Mouse (Mus musculus): ENCODE measurements around the gene Gpr142. TPM values are rescaled to one million over a fixed set of nuclear protein-coding genes. Genes with fewer than 3 reads are reported as not detected.

Gene Gpr142
- total RNA-seq, 2 experiments from 2014 or later = not detected

DNA sequence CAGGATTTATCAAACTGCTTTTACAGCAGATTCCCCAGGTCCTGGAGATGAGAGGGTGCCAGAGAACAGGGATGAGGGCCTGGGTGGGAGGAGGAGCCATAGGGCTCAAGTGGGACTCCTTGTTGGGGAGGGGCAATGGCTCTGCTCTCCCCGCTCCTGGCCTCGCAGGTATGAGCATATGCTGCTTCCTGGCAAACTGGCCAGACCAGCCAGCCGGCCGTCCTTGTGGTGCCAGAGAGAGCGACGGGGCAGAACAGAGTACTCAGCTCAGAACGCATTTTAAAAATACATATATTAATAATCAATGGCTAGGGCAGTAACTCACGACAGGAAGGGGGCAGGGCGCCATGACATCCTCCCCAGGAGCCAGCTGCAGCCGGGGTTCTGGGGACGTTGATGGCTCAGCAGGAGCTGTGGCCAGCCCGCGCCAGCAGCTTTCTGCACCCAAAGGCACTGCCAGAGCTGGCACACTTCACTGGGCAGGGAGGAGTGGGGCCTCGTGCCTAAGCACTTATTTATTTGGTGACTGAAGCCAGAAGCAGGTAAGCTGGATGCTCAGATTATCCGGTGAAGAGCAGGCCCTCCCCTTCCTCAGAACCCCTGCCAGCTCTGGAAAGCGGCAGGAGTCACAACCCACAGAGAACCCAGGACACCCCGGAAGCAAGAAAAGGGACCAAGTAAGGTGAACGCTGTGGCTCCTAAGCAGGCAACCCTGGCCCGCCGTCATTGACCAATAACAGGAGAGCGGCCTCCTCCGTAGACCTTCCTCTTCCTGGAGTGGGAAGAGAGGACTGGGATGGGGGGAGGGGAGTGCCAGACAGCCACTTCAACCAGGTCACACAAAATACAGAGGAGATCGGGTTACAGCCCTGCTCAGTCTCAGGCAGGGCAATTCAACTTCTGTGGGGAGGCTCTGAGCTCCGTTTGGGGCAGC, 31.0 kb downstream of the Gpr142 start:
- intact Hi-C loops (cut with DNase I) = no loop called here
- no peak for DNase-seq (ENCODE audit: low spot score in 2 of 2)

GRCm38 (mm10) chr11:114830433-114830773, 31.7 kb downstream of the Gpr142 start:
- no peak for DNase-seq (ENCODE audit: low spot score in 2 of 2)
- intact Hi-C loops (cut with DNase I) = no loop called here

DNA sequence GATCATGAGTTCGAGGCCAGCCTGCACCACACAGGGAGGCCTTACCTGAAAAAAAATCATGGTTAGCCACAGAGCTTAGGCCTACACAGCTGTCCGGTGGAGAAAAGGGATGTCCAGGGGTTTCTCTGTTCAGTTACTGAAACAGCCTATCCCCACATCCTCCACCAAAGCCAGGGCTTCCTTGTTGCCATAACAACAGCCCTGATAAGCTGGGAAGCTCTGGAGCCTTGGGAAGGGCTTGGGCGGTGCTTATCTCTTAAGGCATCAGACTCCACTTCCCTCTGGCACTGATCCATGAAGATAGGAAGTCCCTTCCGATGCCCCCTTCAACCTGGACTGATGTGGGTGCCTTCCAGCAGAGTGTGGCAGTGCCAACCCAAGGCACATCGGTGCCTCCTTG, 34.4 kb downstream of the Gpr142 start:
- no peak for DNase-seq (ENCODE audit: low spot score in 2 of 2)
- intact Hi-C loops (cut with DNase I) = no loop called here

GRCm38 (mm10) chr11:114843818-114844463, 45.2 kb downstream of the Gpr142 start:
- intact Hi-C loops (cut with DNase I) = no loop called here
- DNase-seq (ENCODE audit: low spot score in 2 of 2) = no peak

DNA sequence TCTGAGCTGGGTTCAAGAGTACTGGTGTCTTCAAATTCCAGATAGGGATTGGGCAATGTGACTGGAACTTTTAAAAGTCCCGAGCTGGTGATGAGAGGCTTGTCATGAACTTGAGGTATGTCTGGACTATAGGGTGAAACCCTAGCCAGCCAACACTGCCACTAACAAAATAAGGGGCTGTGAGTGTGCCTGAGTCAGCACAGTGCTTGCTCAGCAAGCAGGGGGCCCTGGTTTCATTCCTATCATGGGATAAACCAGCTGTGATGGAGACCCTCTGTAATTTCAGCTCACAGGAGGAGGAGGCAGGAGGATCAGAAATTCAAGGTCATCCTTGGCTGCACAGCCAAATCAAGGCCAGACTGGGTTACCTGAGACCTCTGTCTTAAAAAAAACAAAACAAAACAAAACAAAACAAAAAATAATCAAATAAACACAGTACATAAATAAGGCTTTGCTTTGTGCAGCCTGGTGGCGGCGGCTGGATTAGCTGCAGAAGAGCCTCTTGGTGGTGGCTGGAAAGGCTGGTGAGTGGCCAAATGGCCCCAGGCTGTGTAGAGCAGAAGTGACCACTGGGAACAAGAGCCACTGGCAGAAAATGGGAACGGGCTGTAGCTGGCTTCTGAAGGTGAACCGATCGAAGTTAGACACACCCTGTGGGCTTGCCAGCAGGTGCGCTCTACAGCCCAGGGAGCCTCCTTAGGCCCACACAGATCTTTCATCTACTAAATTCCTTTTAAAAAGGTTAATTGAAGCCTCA, 45.9 kb downstream of the Gpr142 start:
- DNase-seq (ENCODE audit: low spot score in 2 of 2) = no peak
- intact Hi-C loops (cut with DNase I) = no loop called here

- intact Hi-C loops (cut with DNase I) = no loop called here
- no peak for DNase-seq (ENCODE audit: low spot score in 2 of 2)
Measured at GRCm38 (mm10) chr11:114846336-114846735, 47.6 kb downstream of the Gpr142 start.

- no peak for DNase-seq (ENCODE audit: low spot score in 2 of 2)
- intact Hi-C loops (cut with DNase I) = no loop called here
Measured at GRCm38 (mm10) chr11:114847008-114847407, 48.3 kb downstream of the Gpr142 start.

DNA sequence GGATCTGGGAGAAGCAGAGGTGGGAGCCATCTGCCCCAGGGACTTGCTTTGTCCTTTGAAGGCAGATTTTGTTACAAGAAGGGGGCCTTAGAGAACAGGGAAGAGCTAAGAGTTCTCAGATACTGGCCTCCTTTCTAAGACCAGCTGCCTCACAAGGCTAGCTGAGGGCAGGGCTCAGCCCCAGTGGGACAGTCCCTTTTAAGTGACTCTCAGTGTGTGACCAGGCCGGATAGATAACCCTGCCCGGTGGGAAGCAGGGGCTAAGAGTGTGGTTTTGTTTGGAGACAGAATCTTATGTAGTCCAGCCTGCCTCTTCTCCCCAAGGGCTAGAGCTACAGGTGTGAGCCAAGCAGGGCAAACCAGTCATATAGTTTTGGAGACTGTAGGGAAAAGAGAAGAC, 50.8 kb downstream of the Gpr142 start:
- intact Hi-C loops (cut with DNase I) = no loop called here
- DNase-seq (ENCODE audit: low spot score in 2 of 2) = no peak

DNA sequence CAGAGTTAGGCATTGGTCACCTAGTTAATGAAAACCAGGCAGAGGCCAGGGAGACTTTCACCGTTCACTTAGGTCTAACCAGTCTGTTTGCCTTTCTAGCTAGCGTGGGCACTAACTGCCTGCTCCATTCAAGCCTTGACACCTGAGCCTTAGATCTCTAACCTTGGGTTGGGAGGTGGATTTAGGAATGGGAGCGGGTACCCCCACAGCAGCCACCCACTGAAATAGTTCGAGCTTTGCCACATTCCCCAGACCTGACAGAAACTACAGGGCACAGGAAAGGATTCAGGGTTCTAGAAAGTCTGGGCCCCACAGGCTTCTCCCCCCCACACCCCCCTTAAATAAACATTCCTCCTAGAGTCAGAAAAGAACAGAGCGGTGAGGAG, 51.3 kb downstream of the Gpr142 start:
- intact Hi-C loops (cut with DNase I) = no loop called here
- DNase-seq (ENCODE audit: low spot score in 2 of 2) = no peak

- DNase-seq (ENCODE audit: low spot score in 2 of 2) = no peak
- intact Hi-C loops (cut with DNase I) = no loop called here
Measured at GRCm38 (mm10) chr11:114850452-114851268, 51.9 kb downstream of the Gpr142 start, which contains the start of gene Gprc5c. TSS of gene Gprc5c (plus strand) at chr11:114851152.

DNA sequence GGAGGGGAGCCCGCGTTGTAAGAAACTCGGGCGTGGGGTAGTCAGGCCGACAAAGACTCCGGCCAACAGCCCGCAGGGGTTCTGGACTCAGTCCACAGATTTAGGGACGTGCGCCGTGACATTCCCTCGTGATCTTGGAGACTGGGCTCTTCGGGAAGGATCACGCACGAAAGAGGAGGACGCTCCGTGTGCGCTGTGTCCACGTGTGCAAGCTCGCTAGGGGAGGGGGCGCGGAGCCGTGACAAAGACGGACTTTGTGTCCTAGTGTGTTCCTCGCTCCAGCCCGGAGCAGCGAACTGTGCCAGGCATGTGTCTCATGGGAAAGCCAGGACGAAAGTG, 52.5 kb downstream of the Gpr142 start:
- intact Hi-C loops (cut with DNase I) = no loop called here
- DNase-seq (ENCODE audit: low spot score in 2 of 2) = no peak

DNA sequence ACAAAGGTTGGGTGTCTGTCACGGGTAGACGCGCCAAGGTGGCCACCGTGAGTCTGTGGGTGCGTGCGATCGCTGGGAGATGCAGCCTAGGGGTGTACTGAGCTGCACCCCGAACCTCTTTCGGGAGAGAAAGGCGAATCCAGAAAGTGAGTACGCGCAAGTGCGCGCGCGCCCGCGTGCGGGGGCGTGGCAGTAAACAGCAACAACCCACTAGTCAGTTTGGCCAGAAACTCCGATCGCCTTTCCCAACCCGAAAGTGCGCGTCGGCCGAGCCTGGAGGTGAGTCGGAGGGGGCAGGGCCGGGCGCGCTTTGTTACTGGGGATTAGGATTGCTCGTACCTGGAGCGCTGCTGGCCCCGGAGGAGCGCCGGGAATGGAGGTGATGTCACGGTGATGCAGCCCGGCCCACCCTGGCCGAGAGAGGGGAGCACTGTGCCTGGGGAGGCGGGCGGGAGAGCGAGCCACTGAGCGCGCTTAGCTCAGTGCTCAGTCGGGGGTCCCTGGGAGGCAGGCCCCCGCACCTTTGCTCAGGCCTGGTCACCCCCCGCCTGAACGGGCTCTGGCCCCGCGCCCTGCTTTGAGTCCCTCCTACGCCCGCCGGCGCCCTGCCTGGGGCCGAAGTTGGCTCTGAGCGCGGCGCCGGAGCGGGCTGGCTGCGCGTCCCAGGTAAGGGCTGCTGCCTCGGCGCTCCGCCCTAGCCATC, 53.0 kb downstream of the Gpr142 start:
- intact Hi-C loops (cut with DNase I) = no loop called here
- DNase-seq (ENCODE audit: low spot score in 2 of 2) = peak; percentile 15 to 27

DNA sequence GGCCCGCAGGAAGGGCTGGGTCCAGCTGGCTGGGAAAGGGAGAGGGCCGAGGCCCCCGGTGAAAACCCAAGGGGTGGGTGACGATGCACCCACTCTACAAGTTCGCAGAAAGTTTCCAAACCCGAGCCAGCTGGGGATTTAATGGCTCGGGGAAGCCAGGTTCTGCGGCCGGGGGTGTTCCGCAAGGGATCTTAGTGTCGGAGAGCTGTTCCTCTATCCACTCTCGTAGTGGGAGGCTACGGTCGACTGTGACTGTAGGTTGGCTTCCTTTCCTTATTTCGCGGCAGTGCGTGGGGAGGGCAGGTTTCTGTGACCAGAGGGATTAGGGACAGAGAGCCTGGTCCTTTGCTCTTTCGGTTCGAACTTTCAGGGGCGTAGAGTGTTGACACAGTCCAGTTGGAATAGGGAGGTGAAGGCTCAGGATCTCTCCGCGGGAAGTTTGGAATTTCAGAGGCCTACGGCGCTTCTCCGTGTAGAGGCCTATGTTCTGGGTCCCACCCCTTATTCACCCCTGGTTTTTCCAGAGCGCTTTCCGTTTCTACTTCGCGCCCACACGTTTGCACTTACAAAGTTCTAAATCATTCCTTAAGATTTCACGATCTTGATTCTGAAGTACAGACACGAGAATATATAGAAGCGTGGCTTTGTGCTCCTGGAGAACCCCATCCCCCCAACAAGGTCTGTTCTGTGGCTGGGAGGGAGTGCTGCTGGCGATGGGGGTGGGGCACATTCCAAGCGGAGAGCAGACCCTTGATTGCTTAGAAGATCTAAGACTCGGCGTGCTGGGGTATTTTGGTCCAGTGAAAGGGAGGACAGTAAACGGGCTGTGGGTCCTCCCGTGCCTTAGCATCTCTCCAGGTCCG, 53.8 kb downstream of the Gpr142 start:
- intact Hi-C loops (cut with DNase I) = no loop called here
- peak in 1 of 2 experiments; percentile 10 for DNase-seq (ENCODE audit: low spot score in 2 of 2)

GRCm38 (mm10) chr11:114853174-114853838, 54.6 kb downstream of the Gpr142 start:
- no peak for DNase-seq (ENCODE audit: low spot score in 2 of 2)
- intact Hi-C loops (cut with DNase I) = no loop called here

DNA sequence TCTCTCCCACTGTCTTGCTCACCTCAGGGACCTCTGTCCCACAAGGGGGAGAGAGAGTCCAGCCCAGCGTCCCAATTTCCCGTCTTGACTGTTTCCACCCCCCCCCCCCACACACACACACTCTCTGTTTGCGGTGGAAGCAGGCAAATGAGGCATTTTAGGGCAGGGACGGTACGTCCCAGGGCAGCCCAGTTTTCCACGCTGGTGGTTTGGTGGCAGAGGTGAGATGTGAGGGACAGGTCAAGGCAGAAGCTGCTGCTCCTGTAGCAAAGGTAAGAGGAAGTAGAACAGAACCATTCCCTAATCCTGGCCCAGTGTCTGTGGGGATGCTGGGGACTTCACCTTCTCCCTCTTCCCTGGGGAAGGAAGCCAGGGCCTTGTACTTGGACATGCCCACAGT, 55.9 kb downstream of the Gpr142 start:
- no peak for DNase-seq (ENCODE audit: low spot score in 2 of 2)
- intact Hi-C loops (cut with DNase I) = no loop called here

- intact Hi-C loops (cut with DNase I) = no loop called here
Measured at GRCm38 (mm10) chr11:114856125-114856524, 57.4 kb downstream of the Gpr142 start.

More at GRCm38 (mm10) chr11:114856125-114856524, 57.4 kb downstream of the Gpr142 start:
- DNase-seq (ENCODE audit: low spot score in 2 of 2) = no peak

All from left cerebral cortex, postnatal 36 days (tissue).